Mouse (Mus musculus) hindbrain, embryonic 15.5 days (tissue): ENCODE data around the gene Lcn8. TPM values are rescaled to one million over a fixed set of nuclear protein-coding genes. Genes with fewer than 3 reads are reported as not detected.

Experiments used
- ATAC-seq: fragments of 200-750 bp; cut with Nextera tagmentation; 2 replicates; pipeline ENCODE4 v1.8.0; 2017; ENCODE audit warnings: low read depth, moderate number of reproducible peaks, moderate TSS enrichment; ENCODE audit not compliant: low FRiP score
- H3K27ac ChIP-seq: fragments of 300-500 bp; sonication (generic); replicated peaks from 2 replicates; pipeline ENCODE4 v1.5.1; 2015; ENCODE audit warnings: mild to moderate bottlenecking, inconsistent platforms
- H3K27me3 ChIP-seq: fragments of 300-500 bp; sonication (generic); 2 replicates; pipeline ENCODE4 v1.6.1; 2015; ENCODE audit warnings: control low read depth, inconsistent platforms
- H3K36me3 ChIP-seq: fragments of 300-500 bp; sonication (generic); 2 replicates; pipeline ENCODE4 v1.6.1; 2015; ENCODE audit warnings: control low read depth, inconsistent platforms
- H3K4me1 ChIP-seq: fragments of 300-500 bp; sonication (generic); replicated peaks from 2 replicates; pipeline ENCODE4 v1.6.1; 2015; ENCODE audit warnings: control low read depth, inconsistent platforms
- H3K4me2 ChIP-seq: fragments of 300-500 bp; sonication (generic); 2 replicates; pipeline ENCODE4 v1.6.1; 2015; ENCODE audit warnings: moderate library complexity, mild to moderate bottlenecking, inconsistent platforms
- H3K4me3 ChIP-seq: fragments of 300-500 bp; sonication (generic); 2 replicates; pipeline ENCODE4 v1.5.1; 2015; ENCODE audit warnings: mild to moderate bottlenecking, inconsistent platforms
- H3K9ac ChIP-seq: fragments of 300-500 bp; sonication (generic); 2 replicates; pipeline ENCODE4 v1.6.1; 2015; ENCODE audit warnings: inconsistent platforms
- H3K9me3 ChIP-seq: fragments of 300-500 bp; sonication (generic); 2 replicates; pipeline ENCODE4 v1.6.1; 2016; ENCODE audit warnings: control low read depth, inconsistent platforms
- WGBS: fragments of 180-500 bp; shearing (Covaris S2); methylation state at CpG from one replicate; pipeline ENCODE4 v1.1.7; 2015; 5-methylcytosine and 5-hydroxymethylcytosine counted together
- polyA plus RNA-seq: library from polyadenylated mRNA; unstranded; fragments of >200 nt; fragmentation: Nextera tagmentation; extraction: Ambion mirVana; gene quantifications from 2 replicates; pipeline ENCODE4 v1.2.1, GENCODE M21; 2015

The Lcn8 gene
- polyA plus RNA-seq, 1 experiment from 2014 or later = not detected

DNA sequence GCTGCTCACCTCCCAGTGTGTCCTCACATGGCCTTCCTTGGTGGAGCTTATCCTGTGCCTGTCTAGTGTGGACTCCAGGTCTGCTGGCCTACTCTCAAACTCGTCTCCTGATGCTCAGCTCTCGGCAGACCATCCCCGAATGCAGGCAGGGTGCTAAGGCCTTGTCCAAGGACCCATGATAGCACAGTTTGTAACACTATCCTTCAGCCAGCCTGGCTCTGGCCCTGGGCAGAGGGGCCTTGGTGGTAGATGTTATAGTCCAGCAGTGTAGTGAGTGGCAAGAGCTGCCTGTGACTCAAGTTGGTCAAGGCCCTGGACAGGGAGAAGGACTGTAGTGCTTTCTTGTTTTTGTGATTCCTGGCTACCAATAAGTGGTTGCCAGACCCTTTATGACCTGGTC is 19.3 kb upstream of the Lcn8 start:
- Histone ChIP-seq H3K36me3 (no peaks in the 10 kb centered on the region), H3K4me3 (no peak overlapping the region), H3K9me3 (no peaks in the 10 kb centered on the region), H3K27ac (no peak overlapping the region), H3K4me2 (no peak overlapping the region), H3K4me1 (no peaks in the 10 kb centered on the region), H3K27me3 (no peaks in the 10 kb centered on the region), H3K9ac (no peak overlapping the region)
- no peak for ATAC-seq
- 91% methylated on average over 3 of the region's 3 CpGs for WGBS

DNA sequence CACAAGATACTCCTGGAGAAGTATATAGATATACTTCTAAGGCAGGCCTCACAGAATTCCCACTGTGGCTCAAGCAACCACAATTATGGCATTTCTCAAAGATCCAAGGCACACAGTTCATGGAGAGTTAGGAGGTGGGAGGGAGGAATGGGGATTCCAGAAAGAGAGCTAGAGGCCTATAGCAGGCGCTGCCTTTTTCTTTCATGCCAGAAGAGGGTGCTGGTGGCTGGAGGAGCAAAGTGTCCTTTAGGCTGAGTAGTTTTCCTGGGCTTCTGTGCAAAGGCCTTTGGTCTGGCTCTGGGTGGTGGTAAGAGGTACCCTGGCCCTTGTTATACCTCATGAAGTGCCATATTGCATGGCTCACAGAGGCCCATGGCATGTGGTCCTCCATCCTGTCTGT is 18.9 kb upstream of the Lcn8 start:
- Histone ChIP-seq H3K27ac (no peak overlapping the region), H3K4me2 (no peak overlapping the region), H3K9me3 (no peaks in the 10 kb centered on the region), H3K9ac (no peak overlapping the region), H3K27me3 (no peaks in the 10 kb centered on the region), H3K4me3 (no peak overlapping the region), H3K36me3 (no peaks in the 10 kb centered on the region), H3K4me1 (no peaks in the 10 kb centered on the region)
- whole genome bisulfite sequencing = 61% methylated on average over 1 of the region's 1 CpGs
- no peak for ATAC-seq

DNA sequence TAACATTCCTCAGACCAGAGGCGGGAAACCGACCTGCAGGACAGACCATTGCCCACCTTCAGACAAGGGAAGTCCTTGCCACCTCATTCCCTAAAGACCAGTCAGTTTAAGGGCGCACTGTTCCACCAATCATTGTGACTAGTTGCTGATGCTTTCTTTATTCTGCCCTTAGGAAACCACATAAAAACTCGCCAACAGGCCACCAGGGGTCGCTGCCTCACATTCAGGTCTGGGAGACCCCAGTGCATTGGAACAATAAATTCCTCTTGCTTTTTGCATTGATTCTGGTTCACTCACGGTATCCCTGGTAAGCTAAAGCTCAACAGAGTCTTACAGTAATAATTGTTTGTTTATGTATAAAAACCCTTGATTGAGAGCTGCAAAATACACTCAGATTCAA is 13.0 kb upstream of the Lcn8 start:
- WGBS = 21% methylated on average over 6 of the region's 6 CpGs
- H3K36me3 ChIP-seq = no peaks in the 10 kb centered on the region
- no peak overlapping the region for H3K4me3 ChIP-seq
- no peaks in the 10 kb centered on the region for H3K27me3 ChIP-seq
- ATAC-seq = no peak
- no peak overlapping the region for H3K9ac ChIP-seq
- no peak overlapping the region for H3K27ac ChIP-seq
- no peak overlapping the region for H3K4me2 ChIP-seq
- H3K9me3 ChIP-seq = no peaks in the 10 kb centered on the region
- H3K4me1 ChIP-seq = no peaks in the 10 kb centered on the region

DNA sequence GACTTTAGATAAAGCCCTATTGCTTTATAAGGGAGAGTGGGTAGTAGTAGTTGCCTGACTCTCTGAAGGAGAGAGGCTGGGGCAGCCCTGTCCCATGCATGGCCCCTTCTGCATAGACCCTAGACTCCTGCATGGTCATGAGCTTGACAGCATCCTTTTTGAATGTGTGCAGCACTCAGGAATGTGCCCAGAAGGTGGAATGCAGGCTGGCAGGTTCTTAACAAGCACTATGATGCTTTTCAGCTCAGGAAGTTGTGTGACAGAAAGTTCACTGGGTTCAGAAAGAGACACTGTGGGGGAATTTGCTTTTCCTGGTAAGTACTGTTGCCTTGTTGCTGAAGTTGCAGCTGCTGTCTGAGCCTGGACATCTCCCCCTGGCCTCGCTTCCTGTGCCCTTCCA is 1.6 kb downstream of the Lcn8 start:
- Histone ChIP-seq H3K27me3 (no peaks in the 10 kb centered on the region), H3K4me1 (no peaks in the 10 kb centered on the region), H3K4me3 (no peak overlapping the region), H3K4me2 (no peak overlapping the region), H3K27ac (no peak overlapping the region), H3K36me3 (no peaks in the 10 kb centered on the region), H3K9ac (no peak overlapping the region), H3K9me3 (no peaks in the 10 kb centered on the region)
- no peak for ATAC-seq
- WGBS = 70% methylated on average over 1 of the region's 1 CpGs

DNA sequence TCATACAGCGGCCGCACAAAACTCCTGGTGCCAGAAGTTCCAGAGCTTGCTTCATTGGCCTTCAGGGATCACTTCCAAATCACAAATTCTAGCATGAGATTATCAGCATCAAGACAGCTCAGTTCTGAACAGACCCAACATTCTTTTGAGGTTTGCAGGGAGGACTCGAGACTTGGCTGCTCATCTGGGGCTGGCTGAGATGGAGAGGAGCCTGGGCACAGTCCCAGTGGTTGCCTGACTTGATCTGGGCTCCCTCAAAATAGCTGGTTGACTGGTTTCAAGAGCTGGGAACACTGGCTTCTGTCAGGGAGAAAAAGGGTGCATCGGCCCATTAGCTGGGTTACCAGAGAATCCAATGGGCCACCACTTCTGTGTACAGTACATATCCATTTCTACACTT is 3.8 kb downstream of the Lcn8 start:
- H3K4me1 ChIP-seq = no peaks in the 10 kb centered on the region
- WGBS = 89% methylated on average over 4 of the region's 4 CpGs
- H3K4me3 ChIP-seq = no peak overlapping the region
- no peak overlapping the region for H3K4me2 ChIP-seq
- no peak for ATAC-seq
- H3K27ac ChIP-seq = no peak overlapping the region
- H3K9ac ChIP-seq = no peak overlapping the region
- H3K27me3 ChIP-seq = no peaks in the 10 kb centered on the region
- H3K36me3 ChIP-seq = no peaks in the 10 kb centered on the region
- H3K9me3 ChIP-seq = no peaks in the 10 kb centered on the region

DNA sequence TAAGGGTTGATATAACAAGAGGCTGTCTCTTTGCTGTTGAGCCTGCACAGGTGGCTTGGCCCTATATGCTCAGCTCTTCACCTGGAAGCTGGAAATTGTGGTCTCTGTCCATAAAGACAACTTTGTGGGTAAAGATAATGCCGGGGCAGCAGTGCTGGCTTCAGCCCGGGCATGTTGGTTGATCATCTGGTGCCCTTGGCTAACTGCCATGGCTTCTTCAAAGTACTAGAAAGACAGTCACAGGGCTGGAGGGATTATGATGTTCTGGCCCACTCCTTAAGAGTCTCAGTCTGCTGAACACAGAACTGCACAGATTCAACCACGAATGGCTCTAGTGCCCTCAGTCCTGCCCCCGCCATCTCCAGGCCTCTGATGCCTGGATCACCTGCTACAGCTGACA is 4.3 kb downstream of the Lcn8 start:
- Histone ChIP-seq H3K4me3 (no peak overlapping the region), H3K36me3 (no peaks in the 10 kb centered on the region), H3K27me3 (no peaks in the 10 kb centered on the region), H3K27ac (no peak overlapping the region), H3K4me2 (no peak overlapping the region), H3K4me1 (no peaks in the 10 kb centered on the region), H3K9me3 (no peaks in the 10 kb centered on the region), H3K9ac (no peak overlapping the region)
- WGBS = 84% methylated on average over 4 of the region's 4 CpGs
- ATAC-seq = no peak

DNA sequence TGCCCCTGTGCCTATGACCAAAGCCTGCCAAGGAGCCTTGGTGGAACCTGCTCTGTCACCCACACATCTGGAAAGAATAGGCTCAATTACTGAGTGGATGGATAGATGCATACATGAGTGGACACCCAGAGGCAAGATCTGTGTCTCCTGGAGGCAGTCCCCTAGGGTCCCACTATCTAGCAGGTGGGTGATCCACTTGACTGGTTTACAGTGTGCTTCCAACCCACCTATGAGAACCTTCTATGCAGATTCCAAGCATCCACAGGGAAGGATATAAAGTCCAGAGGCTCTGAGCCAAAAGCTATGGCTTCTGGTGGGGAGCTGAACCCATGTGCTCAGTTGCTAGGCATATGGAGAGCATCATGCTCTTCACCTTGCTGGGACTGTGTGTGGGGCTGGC is 4.7 kb downstream of the Lcn8 start, which contains the start of gene Lcn5:
Lcn5 (plus strand) TSS at position 301 of the 400 bp plus-strand sequence.
- no peak for ATAC-seq
- Histone ChIP-seq H3K27ac (no peak within 1 kb of the TSS), H3K27me3 (no peaks in the 10 kb centered on the region), H3K9ac (no peak within 1 kb of the TSS), H3K36me3 (no peaks in the 10 kb centered on the region), H3K4me1 (no peaks in the 10 kb centered on the region), H3K9me3 (no peaks in the 10 kb centered on the region), H3K4me3 (no peak within 1 kb of the TSS), H3K4me2 (no peak within 1 kb of the TSS)

DNA sequence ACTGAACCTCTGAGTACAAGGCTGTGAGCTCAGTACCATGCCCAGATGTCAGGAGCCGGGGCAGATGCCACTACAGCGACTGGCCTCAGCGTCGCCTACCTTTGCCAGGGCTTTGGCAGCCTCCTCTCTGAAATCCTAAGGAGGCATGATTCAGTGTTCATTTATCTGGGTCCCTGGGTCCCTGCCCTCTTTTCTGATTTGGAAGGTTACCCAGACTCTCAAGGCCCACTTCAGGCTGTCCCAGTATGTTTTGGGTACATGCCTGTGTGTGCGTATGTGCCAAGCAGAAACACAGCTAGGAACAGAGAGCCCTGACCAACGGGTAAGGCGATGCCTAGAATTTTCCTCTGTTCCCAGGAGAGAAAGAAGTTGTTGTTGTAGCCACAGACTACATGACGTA is 7.4 kb downstream of the Lcn8 start:
- Histone ChIP-seq H3K4me2 (no peak overlapping the region), H3K9ac (no peak overlapping the region), H3K4me3 (no peak overlapping the region), H3K36me3 (no peaks in the 10 kb centered on the region), H3K27me3 (no peaks in the 10 kb centered on the region), H3K4me1 (no peaks in the 10 kb centered on the region), H3K27ac (no peak overlapping the region), H3K9me3 (no peaks in the 10 kb centered on the region)
- WGBS = 88% methylated on average over 8 of the region's 8 CpGs
- no peak for ATAC-seq

DNA sequence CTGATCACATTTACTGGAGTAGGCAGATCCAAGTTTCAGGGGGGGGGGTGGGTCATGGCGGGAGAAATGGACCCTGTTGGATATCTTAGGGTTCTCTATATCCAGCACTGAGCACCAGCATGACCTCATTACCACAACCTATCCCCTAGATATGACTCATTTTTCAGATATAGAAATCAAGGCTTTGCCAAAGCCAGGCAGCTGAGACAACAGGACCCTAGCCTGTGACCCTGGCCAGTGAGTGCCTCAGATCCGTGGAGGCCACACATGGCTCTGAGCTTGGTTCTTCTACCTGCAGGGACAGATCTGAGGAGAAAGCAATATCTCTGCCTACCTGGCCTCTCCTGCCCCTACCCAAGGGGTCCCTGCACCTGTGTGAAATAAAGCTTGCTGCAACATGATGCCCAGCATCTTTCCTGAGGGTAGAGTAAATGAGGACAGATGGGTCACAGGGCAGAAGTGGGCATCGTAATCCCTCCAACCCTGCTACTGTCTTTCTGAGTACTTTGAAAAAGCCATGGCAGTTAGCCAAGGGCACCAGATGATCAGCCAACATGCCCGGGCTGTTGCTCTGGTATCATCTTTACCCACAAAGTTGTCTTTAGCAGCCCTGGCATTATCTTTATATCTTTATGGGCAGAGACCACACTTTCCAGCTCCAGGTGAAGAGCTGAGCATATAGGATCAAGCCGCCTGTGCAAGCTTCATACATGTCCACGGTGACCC is 8.5 kb downstream of the Lcn8 start:
- Histone ChIP-seq H3K27ac (no peak overlapping the region), H3K4me2 (no peak overlapping the region), H3K9me3 (no peaks in the 10 kb centered on the region), H3K27me3 (no peaks in the 10 kb centered on the region), H3K4me3 (no peak overlapping the region), H3K4me1 (no peaks in the 10 kb centered on the region), H3K9ac (no peak overlapping the region), H3K36me3 (no peaks in the 10 kb centered on the region)
- 84% methylated on average over 6 of the region's 6 CpGs for WGBS
- ATAC-seq = no peak

DNA sequence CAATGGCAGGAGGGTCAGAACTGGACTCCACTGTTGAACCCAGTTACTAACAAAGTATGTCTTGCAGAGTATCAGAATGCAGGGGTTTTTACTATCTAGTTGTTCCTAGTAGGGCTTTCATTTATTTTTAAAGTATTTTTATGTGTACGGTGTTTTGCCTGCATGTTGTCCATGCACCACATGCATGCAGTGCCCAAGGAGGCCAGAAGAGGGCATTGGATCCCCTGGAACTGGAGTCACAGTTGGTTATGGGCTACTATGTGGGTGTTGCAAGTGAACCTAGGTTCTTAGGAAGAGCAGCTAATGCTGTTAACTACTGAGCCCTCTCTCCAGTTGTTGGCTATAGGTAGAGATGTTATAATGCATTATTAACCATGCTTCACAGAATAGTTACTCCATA is 10.6 kb downstream of the Lcn8 start:
- Histone ChIP-seq H3K27me3 (no peaks in the 10 kb centered on the region), H3K9ac (no peak overlapping the region), H3K27ac (no peak overlapping the region), H3K4me2 (no peak overlapping the region), H3K9me3 (no peaks in the 10 kb centered on the region), H3K4me1 (no peaks in the 10 kb centered on the region), H3K36me3 (no peaks in the 10 kb centered on the region), H3K4me3 (no peak overlapping the region)
- whole genome bisulfite sequencing = 58% methylated on average over 1 of the region's 1 CpGs
- ATAC-seq = no peak

DNA sequence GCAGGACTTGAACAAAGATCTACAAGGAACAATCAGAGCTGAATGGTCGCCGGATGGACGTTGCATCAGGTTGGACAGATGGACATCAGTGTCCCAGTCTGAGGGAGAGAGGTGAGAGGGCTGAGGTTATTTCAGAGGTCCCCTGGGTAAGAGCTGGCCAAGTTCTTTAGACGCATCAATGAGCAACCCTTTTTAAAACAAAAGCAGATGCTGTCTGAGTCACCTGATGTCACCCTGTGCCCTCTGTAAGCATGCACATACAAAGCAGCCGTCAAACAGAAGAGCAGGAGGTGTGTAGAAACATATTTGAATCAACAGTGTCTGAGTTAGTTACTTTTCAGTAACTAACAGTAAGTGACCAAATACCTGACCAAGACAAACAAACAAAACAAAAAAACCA is 11.2 kb downstream of the Lcn8 start:
- H3K27ac ChIP-seq = no peak overlapping the region
- H3K4me1 ChIP-seq = no peaks in the 10 kb centered on the region
- no peaks in the 10 kb centered on the region for H3K27me3 ChIP-seq
- no peak overlapping the region for H3K4me2 ChIP-seq
- H3K4me3 ChIP-seq = no peak overlapping the region
- 90% methylated on average over 5 of the region's 5 CpGs for WGBS
- ATAC-seq = no peak
- H3K9me3 ChIP-seq = no peaks in the 10 kb centered on the region
- H3K36me3 ChIP-seq = no peaks in the 10 kb centered on the region
- H3K9ac ChIP-seq = no peak overlapping the region

DNA sequence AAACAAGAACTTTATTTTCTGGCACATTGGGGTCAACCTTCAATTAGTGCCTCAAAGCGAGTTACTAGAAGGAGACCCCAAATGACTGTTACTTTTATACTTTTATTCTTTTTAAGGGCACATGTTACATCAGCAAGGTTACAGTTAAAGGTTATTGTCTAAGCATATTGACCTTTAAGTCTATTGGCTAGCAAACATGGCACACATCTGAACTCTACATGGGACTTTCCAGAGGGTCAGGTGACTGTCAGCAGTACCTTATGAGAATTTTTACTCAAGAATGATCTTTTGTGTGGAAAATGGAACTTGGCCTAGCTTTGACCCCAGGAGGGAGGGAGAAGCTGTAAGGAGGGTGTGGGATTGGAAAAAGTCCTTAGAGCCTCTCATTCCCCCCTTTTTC is 13.6 kb downstream of the Lcn8 start:
- Histone ChIP-seq H3K9ac (no peak overlapping the region), H3K4me2 (no peak overlapping the region), H3K9me3 (no peaks in the 10 kb centered on the region), H3K27ac (no peak overlapping the region), H3K4me3 (no peak overlapping the region), H3K36me3 (no peaks in the 10 kb centered on the region), H3K4me1 (no peaks in the 10 kb centered on the region), H3K27me3 (no peaks in the 10 kb centered on the region)
- no peak for ATAC-seq
- 76% methylated on average over 1 of the region's 1 CpGs for WGBS

DNA sequence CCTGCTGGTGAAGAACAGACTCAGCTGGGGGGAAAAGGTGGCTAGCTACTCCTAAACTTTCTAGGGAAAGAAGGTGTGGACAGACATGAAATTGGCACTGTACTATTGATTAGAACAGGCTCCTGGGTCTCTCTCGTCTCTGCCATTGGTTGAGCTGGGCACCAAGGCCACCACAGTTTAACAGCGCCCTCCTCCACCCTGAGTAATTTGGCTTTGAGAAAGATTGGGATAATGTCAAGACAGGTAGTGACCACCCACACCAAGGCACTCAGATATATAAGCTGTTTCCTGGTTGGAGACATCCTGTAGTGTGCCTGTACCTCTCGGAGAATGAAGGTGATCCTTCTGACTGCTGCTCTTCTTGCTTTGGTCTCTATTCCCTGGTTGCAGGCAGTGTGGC is 23.6 kb downstream of the Lcn8 start, which contains the start of gene Lcn6:
Lcn6 (plus strand) TSS at position 301 of the 400 bp plus-strand sequence.
- no peaks in the 10 kb centered on the region for H3K27me3 ChIP-seq
- H3K4me3 ChIP-seq = no peak within 1 kb of the TSS
- no peak within 1 kb of the TSS for H3K27ac ChIP-seq
- no peak for ATAC-seq
- no peaks in the 10 kb centered on the region for H3K4me1 ChIP-seq
- no peaks in the 10 kb centered on the region for H3K9me3 ChIP-seq
- H3K4me2 ChIP-seq = no peak within 1 kb of the TSS
- 94% methylated on average over 3 of the region's 3 CpGs for WGBS
- H3K9ac ChIP-seq = no peak within 1 kb of the TSS
- no peaks in the 10 kb centered on the region for H3K36me3 ChIP-seq
